Mouse (Mus musculus) G1E (cell line): Measurements from ENCODE around the gene Mex3d.

Experiments used
- CTCF ChIP-seq: IDR thresholded peaks from 2 replicates; pipeline ENCODE4 v1.5.1; 2012; ENCODE audit warnings: low read depth, low read length, inconsistent platforms, mixed read lengths
- GATA2 ChIP-seq: IDR thresholded peaks from 2 replicates; pipeline ENCODE4 v1.6.1; 2012; ENCODE audit warnings: low read depth, low read length, inconsistent platforms, borderline replicate concordance
- TAL1 ChIP-seq: conservative IDR thresholded peaks from 2 replicates; pipeline ENCODE4 v1.6.1; 2012; ENCODE audit warnings: low read depth, low read length, inconsistent platforms, mixed read lengths

DNA sequence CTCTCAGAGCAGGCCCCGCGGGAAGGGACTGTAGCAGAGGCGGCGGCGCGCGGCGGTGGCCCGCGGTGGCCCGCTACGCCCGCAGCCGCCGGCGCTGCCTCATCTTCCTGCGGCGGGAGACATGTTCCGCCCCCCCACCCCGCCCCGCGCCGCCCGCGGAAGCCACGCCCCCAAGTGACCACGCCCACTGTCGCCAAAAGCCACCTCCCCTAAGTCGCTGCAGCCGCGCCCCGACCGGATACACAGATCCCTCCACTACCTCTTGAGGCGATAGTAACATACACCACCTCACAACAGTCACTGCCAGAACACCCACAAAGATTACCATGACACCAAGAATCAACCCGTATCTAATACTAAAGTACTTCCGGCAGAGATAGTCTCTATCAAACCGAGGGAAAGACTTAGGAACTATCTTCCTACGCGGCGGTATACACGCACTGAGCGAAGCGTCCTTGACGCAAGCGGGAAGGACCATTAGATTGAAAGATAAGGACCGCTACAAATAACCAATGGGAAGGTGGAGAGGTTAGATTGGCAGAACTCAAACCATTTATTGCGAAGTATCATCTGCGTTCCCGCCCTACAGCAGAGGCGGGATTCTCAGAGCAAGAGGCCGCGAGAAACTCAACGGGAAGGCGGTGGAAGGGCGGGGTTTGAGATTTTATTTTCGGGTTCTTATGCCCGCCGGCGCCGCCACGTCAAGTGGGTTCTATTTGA is 46.2 kb upstream of the Mex3d start, which contains the start of gene Tcf3:
- no peak for TF ChIP-seq CTCF
- peak; percentile 69; the same call in 1 of the 2 replicates for TF ChIP-seq GATA2
- no peak for TF ChIP-seq TAL1
